Mouse (Mus musculus) T-helper 2 cell (primary cell): ENCODE data around the gene Tor4a.

Experiments
- in situ Hi-C: fragments of 300-600 bp; cut with MboI, MseI; formaldehyde crosslinking; loops from one replicate; pipeline ENCODE4 v1.15.1; 2025; ENCODE audit warnings: high pct_unique_total_duplicates

Gene Tor4a

DNA sequence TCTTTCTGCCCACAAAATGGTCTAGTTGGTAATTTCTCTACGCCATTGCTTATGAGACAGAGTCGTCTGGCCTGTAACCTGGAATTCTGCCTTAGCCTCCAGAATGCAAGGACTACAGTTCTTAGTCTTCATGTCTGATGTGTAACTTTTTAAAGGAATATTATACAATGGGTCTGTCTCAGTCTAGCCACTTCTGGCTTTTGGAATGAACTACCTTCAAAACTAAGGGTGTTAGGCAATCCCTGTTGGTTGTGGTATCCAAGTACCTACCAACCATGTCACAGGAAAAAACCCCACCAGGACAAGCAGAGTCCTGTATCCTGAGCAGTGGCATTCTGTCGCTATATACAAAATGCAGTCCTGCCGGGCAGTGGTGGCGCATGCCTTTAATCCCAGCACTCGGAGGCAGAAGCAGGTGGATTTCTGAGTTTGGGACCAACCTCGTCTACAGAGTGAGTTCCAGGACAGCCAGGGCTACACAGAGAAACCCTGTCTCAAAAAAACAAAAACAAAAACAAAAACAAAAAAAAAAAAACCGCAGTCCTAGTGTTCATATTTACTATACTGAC is 29.2 kb upstream of the Tor4a start:
- in situ Hi-C loops = loop anchor here (5.0 kb wide), 1 partner anchor 34 kb away; no protein-coding TSS in a partner anchor

DNA sequence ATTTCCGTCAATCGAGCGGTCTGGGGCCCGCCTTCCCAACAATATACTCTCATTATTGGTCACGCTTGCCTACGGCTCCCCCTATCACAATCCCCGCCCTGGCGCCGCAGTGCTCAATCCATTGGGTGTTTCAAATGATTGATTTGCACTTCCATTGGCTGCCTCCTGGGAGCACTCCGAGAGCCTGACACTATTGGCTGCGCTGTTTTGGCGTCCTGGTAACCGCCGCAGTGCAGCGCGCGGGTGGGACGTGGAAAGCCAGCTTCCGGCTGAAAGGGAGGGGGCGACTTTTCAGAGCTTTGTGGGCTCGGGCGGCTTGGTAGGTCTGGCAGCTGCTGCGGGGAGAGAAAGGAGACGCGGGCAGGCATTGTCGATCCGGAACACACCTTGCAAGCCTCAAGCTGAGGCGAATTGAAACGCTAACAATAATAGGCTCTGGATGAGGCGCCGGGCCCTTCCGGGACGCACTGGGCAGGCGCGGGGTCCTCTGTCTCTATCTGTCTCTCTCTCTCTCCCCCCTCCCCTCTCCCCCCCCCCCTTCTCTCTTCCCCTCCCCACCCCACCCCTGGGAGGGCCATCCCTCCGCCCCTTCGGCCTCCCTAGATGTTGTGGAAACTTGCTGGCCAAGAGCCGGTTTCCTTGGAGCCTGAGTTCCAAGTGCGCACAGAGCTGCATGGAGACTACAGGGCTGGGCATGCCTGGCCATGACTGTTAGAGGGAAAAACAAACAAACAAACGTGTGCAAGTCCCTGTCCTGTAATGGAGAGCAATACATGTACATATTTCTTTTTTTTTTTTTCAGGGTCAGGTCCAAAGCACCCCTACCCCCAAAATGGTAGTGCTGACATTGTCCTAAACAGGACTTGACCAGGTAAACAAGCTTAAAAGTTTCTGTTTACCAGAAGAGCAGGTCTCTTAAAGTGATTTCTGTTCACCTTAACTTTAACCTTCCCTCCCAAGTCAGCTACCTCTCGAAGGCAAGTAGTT is 28.4 kb upstream of the Tor4a start:
- in situ Hi-C loops = loop anchor here (5.0 kb wide), 1 partner anchor 33 kb away; no protein-coding TSS in a partner anchor

DNA sequence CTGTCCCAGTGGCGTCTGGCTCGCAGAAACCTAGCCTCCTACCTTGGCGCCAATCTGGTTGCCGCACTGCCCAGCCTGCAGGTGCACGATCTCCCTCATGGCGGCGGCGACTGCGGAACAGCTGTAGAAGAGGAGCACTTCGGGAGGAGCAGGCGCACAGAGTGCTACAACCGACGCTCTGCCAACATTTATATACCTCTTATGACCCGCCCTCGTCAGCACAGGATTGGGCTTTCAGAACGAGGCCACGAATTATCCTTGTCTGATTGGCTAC is 27.7 kb upstream of the Tor4a start, which contains the start of gene Tubb4b:
TSS of gene Tubb4b (minus strand) at position 211 of the 274 bp plus-strand sequence.
- in situ Hi-C loops = no loop called here

DNA sequence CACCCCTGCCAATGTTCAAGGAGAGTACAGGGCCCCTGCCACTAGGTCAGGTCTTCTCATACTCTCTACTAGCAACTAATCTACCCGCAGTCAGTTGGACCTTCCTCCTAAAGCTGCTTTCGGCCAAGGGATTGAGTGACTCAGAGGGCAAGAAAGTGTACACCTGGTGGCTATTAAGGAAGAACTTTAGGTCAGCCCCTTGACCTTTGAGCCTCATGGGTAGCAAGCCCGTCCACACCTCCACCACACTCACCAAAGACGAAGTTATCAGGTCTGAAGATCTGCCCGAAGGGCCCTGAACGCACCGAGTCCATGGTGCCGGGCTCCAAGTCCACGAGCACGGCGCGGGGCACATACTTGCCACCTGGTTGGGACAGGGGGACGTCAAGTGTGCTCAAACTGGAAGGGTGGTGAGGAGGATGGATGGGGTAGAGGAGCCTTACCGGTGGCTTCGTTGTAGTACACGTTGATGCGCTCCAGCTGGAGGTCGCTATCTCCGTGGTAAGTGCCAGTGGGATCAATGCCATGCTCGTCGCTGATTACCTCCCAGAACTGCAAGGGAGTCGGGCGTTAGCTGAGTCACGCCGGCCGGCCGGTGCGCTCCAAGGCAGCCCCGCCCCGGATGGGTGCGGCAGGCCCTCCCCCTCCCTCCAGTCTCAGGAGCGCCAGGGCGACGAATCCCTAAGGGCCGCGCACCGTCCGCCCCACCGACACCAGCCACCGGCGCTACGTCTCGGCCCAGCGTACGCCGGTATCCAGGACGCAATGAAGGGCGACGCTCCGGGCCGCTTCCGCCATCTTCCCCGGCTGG is 27.2 kb upstream of the Tor4a start:
- in situ Hi-C loops = no loop called here

DNA sequence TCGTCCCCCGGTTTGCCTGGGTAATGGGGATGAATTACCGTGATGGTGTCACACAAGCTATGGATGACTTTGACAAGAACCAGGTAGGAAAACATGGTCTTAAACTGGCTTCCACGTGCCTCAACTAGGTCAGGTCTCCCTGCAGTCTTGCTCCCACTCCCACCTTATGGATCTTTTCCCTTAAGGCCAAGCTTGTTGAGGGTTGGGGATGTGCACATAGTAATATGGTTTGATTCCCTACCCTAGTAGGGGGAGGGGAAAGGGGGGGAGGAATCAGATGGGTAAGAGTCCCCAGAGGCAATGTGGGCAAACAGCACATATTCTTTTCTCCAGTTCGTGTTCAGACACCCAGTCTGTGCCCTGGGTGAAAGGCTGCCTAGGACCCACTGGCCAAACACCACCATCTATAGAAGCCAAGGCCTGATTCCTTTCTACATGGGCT is 24.7 kb upstream of the Tor4a start:
- in situ Hi-C loops = no loop called here

DNA sequence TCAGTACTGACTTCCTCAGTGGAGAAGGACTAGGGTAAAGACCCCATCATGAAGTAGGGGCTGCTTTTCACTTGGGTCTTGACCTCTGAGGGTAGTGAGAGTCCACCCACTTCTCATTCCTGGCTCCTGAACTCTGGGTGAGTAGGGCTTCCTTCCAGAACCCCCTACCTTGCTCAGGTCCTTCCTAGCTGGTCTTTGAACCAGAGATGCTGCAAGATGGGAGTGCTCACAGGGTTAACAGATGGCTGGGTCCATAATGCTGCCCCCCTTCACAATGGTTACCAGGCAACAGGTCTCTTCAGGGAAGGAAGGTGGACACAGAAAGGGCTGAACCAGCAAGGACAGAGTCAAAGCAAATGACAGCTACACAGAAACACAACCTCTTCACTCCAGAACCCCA is 21.8 kb upstream of the Tor4a start, which contains the start of gene Fam166a:
TSS of gene Fam166a (plus strand) at position 301 of the 400 bp plus-strand sequence.
- in situ Hi-C loops = no loop called here

DNA sequence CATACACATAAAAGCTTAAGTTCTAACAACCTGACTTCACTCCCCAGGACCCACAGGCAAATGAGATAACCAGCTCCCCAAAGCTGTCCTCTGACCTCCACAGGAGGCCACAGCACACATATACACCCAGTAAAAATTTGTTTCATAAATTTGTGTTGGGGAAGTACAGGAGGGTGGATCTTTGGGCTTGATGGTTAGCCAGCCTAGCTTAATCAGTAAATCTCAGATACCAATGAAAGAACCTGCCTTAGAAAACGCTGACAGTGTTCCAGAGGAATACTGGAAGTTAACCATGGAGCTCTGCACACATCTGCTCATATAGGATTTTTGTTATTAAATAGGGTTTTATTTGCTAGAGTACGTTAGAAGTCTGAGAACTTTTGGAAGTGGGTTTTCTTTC is 21.0 kb upstream of the Tor4a start:
- in situ Hi-C loops = no loop called here

DNA sequence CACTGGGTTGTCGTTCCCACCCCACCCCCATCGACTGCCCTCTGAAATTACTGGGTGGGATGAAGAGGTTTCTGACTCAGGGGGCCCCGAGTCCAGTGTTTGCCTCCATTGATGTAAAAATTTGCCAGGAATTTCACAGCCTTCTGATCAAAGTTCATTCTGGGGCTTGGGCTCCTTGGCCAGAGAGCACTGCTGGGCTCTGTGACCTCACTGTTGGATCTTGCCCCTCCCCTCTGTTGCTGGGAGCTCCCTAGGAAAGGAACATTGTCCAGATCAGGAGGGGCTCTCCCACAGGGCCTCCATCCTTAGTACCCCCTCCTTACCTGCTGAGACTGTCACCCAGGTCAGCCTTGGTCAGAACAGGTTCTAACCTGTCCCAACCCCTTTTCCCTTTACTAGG is 17.8 kb upstream of the Tor4a start, which contains the start of gene Stpg3:
TSS of gene Stpg3 (minus strand) at position 194 of the 400 bp plus-strand sequence.
- in situ Hi-C loops = no loop called here

DNA sequence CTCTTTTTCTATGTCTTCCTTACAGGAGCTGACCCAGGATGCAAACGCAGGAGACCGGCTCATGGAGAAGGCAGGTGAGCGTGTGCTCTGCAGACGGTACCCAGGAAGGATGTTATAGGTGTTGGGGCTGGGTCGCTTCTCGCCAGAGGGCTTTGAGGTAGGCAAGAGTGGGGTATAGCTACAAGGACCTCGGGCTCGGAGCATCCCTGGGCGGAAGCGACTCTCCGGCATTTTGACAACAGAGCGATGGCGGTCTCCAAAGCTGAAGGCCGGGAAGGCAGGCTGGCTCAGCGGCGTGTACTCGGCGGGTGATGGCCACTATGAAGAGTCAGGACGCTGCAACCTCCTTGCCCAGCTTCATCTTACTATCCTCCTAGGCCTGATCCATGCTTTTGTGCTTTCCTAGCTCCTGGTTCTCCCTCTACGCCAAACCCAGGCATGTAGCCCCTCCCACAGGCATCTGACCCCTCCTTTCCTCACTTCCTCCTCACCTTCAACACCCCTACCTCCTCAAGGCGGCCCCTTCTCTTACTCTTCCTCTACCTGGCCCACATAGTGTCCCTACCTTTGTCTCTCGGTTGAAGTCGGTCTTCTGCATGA is 16.7 kb upstream of the Tor4a start:
- in situ Hi-C loops = no loop called here

DNA sequence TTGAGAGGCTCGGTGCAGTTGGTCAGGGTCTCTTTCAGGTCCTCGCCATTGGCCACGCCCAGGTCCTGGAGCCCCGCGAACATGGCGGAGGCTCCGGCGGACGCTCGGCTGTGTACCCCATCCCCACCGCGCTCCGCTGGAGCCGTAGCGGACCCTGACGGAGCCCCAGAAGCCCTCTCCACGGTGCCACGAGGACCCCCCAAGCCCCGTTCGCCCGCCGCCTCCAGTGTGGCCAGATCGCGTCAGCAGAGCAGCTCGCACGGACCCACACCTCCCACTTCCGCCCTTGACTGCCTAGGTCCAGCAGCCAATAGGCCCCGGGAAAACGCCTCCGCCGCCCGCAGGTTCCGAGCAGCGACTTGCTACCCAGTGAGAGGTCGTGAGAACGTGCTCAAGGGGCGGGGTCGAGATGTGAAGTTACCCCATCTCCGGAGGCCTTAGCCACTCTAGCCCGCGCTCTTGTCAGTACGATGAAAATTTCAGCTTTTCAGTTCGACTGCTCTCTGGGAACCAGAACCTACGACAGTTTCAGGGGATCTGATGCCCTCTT is 14.5 kb upstream of the Tor4a start, which contains the start of gene Nelfb:
TSS of gene Nelfb (minus strand) at position 369 of the 550 bp plus-strand sequence.
- in situ Hi-C loops = no loop called here

DNA sequence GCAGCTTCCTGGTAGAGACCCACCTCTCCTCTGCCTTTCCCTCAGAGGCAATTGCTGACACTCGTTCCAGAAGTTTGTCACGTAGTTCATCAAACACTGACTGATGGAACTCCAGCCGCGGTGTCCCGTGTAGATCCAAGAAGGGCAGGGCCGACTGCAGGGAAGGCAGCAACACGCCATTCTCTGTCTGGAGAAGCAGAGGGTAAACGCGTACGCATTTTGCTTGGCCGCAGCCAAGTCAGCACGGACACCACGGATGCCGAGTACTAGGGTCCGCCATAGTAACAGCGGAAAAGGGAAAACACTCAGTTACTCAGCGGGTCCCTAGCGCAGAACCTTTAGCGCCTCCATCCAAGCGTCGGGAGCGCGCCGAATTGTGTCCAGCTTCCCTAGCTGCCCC is 14.0 kb upstream of the Tor4a start:
- in situ Hi-C loops = no loop called here

DNA sequence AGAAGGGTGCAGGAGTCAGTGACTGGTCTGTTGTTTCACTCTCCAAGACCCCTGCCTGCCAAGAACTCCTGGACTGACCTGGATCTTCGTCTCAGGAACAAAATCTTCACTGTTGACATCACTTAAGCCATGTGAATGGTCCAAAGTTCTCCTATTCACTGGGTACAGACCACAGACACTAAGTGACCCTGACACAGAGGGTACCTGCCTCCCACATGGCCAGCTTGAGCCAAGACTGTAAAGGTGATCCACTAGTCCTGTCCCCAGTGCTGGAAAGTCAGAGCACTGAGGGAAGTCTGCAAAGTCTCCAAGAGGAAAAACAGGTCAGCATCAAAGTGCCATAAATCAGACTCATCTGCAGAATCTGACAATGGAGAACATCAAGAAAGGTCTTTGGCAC is 10.9 kb upstream of the Tor4a start:
- in situ Hi-C loops = no loop called here

DNA sequence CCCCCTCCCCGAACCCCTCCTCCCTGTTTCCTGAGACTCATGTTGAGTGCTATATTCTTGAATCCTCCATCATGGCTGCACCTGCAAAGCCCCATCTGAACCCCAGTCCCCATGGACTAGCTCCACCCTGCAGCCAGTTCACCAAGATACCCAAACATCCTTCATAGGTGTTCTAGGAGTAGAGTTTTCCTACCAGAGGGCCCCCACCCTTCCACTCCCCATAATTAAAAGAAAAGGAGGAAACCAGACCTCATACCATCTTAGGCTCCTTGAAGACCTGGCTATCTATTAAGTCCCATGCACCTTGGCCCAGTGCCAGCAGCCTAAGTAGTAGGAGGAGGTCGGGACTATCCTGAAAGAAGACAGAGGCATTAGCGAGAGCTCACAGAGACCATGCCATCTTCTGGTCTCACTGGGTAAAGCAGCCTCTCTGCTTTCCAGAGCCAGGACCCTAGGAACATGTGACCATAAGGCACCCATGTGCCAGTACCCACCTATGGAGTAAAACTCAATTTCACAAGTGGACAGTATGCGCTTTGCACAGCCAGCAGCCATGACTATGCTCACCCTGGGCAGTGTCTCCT is 7.0 kb upstream of the Tor4a start:
- in situ Hi-C loops = no loop called here

DNA sequence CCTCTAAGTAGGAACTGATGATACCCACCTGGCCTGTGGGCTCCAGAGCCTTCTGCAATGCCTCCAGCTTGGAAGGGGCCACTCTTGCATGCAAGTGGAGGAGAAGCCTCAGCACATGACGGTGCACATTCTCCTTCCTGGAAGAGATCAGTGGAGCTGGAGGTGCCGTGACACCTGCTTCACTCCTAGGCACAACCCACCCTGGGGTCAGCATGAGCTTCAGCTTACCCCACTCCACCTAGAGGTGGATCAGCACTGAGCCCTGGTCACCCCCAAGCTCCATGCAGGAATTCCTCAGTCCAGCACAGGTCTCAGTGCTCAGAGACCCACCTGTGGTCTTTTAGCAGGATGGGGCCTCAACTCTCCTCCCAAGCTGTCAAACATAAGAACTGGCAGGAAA is 3.9 kb upstream of the Tor4a start:
- in situ Hi-C loops = no loop called here

DNA sequence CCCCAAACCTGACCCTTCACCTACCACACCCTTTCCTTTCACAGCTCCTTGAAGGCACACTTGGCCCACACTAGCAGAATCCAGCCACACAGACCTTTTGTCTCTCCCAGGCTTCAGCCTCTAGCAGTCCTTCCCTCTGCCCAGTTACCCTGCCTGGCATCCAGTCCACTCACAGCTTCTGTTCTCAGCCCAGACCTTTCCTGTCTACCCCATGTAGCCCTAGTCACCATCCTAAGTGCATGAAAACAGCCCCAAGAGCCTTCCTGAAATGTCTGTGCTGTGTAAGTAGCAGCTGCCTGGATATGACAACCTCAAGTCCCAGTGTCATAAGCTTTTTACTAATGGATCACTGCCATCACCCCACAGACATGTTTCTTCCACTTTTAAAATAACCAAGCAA is 1.3 kb upstream of the Tor4a start:
- in situ Hi-C loops = no loop called here

DNA sequence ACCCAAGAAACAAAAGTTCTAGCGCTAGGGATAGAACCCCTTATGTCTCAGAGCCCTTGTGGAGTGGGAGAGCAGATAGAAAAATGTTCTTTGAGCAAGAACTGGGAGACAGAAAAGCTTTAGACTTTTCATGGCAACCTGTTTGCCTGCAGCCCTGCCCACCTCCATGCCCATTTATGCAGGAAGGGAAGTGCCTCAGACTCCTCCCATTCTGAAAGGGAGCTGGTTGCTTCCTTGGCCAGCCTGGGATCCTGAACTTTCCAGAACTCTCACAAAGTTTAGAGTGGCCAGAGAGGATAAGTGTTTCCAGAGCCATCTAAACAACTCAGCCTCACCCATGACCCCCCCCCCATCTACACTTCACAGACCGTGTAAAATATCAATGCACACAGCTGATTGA is 505 bp upstream of the Tor4a start:
- in situ Hi-C loops = no loop called here

DNA sequence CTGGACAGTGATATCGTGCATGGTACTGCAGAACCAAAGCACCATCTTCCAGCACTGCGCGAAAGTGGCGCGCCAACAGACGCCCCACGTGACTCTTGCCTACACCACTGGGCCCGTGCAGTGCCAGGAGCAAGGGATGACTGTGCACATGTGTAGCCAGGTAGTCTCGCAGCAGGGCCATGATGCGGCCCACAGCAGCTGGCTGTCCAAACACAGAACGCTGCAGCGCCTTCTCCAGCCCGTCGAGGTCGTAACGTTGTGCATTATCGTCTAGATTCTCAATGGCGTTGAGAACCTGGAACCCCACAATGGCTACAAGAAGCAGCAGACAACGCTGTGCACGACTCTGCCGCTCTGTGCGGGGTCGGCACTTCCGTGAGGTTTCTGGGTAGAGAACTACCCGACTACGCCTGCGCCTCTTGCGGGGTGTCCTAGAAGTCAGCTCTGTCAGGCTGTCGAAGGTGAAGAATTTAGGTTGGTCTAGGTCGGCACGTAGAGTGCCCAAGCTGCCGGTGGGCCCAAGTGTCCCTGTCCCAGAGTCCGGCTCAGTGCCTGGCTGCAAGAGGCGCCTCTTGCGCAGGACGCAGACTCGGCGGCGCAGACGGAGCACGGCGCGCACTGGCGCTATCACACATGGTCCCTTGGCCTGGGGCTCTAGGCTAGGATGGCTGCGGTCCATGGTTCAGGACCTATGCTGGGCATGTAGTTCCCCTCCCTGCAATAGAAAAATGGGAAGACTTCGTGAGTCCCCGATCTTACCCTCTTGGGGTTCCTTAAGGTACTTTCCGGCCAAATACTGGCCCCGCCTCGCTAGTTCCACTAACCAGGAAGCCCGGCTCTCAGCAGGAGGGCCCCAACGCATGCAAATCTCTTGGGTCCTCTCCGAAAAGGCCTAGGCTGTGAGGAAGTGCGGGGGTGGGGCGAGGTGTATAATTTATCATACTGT is 1.2 kb downstream of the Tor4a start:
- in situ Hi-C loops = no loop called here

DNA sequence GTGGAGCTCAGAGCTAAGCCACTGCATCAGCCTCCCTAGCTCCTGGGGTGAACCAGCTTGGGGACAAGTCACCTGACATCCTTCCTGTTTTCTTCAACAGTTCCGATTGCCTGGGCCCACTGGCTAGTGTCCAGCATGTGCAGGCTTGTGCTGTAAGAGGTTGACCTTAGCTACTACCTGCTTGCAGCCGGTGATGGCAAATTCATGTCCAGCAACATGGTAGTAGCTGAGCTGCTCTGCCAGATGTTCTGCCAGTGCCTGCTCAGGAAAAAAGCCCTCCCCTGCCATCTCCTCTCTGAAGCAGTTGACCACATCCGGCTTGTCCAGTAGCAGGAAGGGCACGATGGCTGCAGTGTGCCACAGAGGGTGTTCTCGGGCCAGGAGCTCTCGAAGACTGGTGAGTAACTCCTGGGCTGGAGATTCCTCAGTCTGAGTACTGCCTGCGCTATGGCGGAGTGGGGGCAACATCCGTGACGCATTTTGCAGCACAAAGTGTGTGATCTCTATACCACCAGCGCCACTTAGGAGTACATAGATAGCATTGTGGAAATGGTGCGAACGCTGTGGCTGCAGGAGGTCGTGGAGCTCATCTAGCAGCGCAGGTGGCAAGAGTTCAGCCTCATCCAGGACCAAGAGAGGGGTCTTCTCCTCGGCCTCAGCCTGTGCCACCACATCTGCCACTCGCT is 2.1 kb downstream of the Tor4a start:
- in situ Hi-C loops = loop anchor here (5.0 kb wide), 1 partner anchor 33 kb away; no protein-coding TSS in a partner anchor

DNA sequence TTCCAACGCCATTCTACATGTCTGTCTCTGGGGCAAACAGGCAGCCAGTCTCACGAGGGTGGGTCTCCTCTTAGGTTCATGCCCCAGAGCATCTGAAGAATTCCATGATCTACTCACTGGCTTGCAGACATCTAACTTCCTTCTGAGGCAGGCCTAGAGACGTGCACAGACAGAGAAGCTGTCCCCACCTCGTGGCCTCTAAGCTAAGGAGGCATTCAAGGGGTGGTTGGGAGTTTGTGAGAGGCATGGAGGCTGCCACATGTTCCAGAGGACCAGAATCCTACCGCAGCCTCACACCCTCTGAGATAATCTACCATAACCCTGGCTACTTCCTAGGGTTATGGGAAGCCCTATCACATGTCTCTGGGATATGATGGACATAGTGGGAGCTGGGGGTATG is 2.7 kb downstream of the Tor4a start:
- in situ Hi-C loops = loop anchor here (5.0 kb wide), 1 partner anchor 33 kb away; no protein-coding TSS in a partner anchor
